Mouse (Mus musculus) heart, adult 2 months (tissue): ENCODE results near the gene Izumo1. TPM values are rescaled to one million over a fixed set of nuclear protein-coding genes. Genes with fewer than 3 reads are reported as not detected.

ENCODE experiments used
- DNase-seq, 2 experiments: peaks; one replicate each; pipeline ENCODE4 v3.0.0; 2021
- H3K27ac ChIP-seq: fragments of 200-600 bp; 2 replicates; pipeline ENCODE4 v1.8.1; 2022
- H3K27me3 ChIP-seq: fragments of 200-500 bp; 2 replicates; pipeline ENCODE4 v1.6.1; 2012; ENCODE audit warnings: mild to moderate bottlenecking, low read length, inconsistent platforms, mixed read lengths; ENCODE audit not compliant: control insufficient read depth, insufficient read depth
- H3K36me3 ChIP-seq: fragments of 200-500 bp; 2 replicates; pipeline ENCODE4 v1.6.1; 2012; ENCODE audit warnings: low read length, inconsistent platforms; ENCODE audit not compliant: control insufficient read depth, insufficient read depth
- H3K4me1 ChIP-seq: fragments of 200-500 bp; 2 replicates; pipeline ENCODE4 v1.6.1; 2011; ENCODE audit warnings: low read length; ENCODE audit not compliant: control insufficient read depth, insufficient read depth
- H3K4me3 ChIP-seq: fragments of 200-600 bp; 2 replicates; pipeline ENCODE4 v1.8.1; 2022
- H3K79me2 ChIP-seq: fragments of 200-500 bp; replicated peaks from 2 replicates; pipeline ENCODE4 v1.6.1; 2012; ENCODE audit warnings: mild to moderate bottlenecking, inconsistent platforms, low read length, moderate library complexity, mixed read lengths; ENCODE audit not compliant: control insufficient read depth, insufficient read depth
- H3K9ac ChIP-seq: fragments of 200-500 bp; 2 replicates; pipeline ENCODE4 v1.6.1; 2012; ENCODE audit warnings: low read depth, mild to moderate bottlenecking, control low read depth, inconsistent platforms, low read length, mixed read lengths
- CTCF ChIP-seq: fragments of 200-600 bp; IDR thresholded peaks from 2 replicates; pipeline ENCODE4 v1.8.1; 2022; ENCODE audit warnings: antibody characterized with exemption, mild to moderate bottlenecking, moderate library complexity
- EP300 ChIP-seq: fragments of 200-500 bp; IDR thresholded peaks from 2 replicates; pipeline ENCODE4 v1.6.1; 2011; ENCODE audit warnings: low read depth, low read length, control low read depth; ENCODE audit not compliant: insufficient read depth
- POLR2A ChIP-seq: fragments of 200-500 bp; IDR thresholded peaks from 2 replicates; pipeline ENCODE4 v1.6.1; 2011; ENCODE audit warnings: mild to moderate bottlenecking, low read depth, low read length, control low read depth; ENCODE audit not compliant: insufficient read depth
- WGBS: fragments of 180-500 bp; shearing (Covaris S2); methylation state at CpG from one replicate; pipeline ENCODE4 v1.1.7; 2018; 5-methylcytosine and 5-hydroxymethylcytosine counted together
- intact Hi-C: fragments of 180-260 bp; cut with DNase I; formaldehyde crosslinking; loops from one replicate; pipeline ENCODE4 v1.15.1; 2025
- long read RNA-seq: library from polyadenylated mRNA; stranded (forward); transcript quantifications from one replicate; pipeline ENCODE4 v2.0.0, GENCODE M21; 2021
- polyA plus RNA-seq: library from polyadenylated mRNA; depleted of rRNA; stranded (reverse); fragments of >200 nt; gene quantifications from 2 replicates; pipeline ENCODE4 v1.2.3, GENCODE M21; 2012; rRNA removed
- total RNA-seq, 2 experiments: library from RNA; stranded (reverse); gene quantifications; 2 replicates each; pipeline ENCODE4 v1.2.3; 2021

Gene Izumo1
- total RNA-seq, result under 1 TPM; 0.26 to 0.27 TPM
- polyA plus RNA-seq, result 0.29 and 0.70 TPM in 2 replicates
- long read RNA-seq, result 0 reads

DNA sequence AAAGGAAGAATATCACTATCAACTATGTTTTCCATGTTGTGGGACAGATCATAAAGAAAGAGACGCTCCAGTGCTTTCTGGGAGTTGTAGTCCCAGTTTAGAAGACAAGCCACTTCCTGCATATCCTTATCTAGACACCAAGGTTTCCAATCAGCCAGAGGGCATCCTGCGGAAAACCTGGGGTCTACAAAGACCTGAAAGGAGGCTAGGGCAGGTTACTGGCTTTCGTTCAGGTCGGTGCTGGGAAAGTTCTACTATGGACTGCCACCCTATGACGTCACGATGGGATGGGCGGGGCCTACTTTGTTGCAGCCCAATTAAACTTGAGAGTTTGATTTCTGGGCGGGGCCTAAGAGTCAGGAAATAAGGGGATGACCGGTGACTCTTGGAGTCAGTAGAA lies at the start of gene Izumo1:
TSS of gene Izumo1 (plus strand) at position 369 of the 400 bp plus-strand sequence.
- no peaks in the 10 kb centered on the region for H3K27me3 ChIP-seq
- H3K4me1 ChIP-seq, result no peaks in the 10 kb centered on the region; the same call in 1 of the 2 replicates
- TF ChIP-seq CTCF, result no peak
- TF ChIP-seq EP300, result no peak
- TF ChIP-seq POLR2A, result no peak
- H3K27ac ChIP-seq, result no peak within 1 kb of the TSS
- no peaks in the 10 kb centered on the region for H3K36me3 ChIP-seq
- intact Hi-C loops, result no loop called here
- no peaks in the 10 kb centered on the region for H3K79me2 ChIP-seq
- no peak within 1 kb of the TSS for H3K9ac ChIP-seq
- WGBS, result 25% methylated on average over 9 of the region's 9 CpGs
- DNase-seq, result peak; percentile 46 to 56
- no peak within 1 kb of the TSS for H3K4me3 ChIP-seq

DNA sequence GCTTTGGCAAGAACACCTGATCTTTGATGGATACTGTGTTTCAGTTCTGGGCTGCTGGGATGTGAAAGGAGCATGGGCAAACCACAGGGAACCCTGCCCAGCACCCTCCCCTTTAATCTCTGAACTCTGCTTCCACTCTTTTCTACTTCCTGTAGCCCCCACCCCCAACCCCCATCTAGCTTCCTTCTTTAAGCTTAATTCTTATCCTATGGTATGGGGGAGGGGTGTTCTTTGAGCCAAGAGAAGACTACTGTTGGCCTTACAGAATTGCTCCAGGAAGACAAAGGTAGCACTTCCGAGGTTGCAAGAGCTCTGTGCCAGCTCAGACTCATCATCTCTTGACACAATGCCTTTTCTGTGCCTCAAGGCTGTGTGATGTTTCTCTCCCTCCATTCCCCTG lies 49.6 kb upstream of the Izumo1 start:
- Histone ChIP-seq H3K4me1 (peaks cover 6% of the 10 kb centered on the region), H3K9ac (no peak overlapping the region), H3K4me3 (no peak overlapping the region), H3K36me3 (no peaks in the 10 kb centered on the region), H3K27me3 (no peaks in the 10 kb centered on the region), H3K79me2 (no peaks in the 10 kb centered on the region), H3K27ac (no peak overlapping the region; the same call in 1 of the 2 replicates)
- TF ChIP-seq CTCF, result no peak
- intact Hi-C loops, result loop anchor here (2.0 kb wide), 1 partner anchor 17 kb away; no protein-coding TSS in a partner anchor
- no peak for DNase-seq
- WGBS, result 20% methylated on average over 1 of the region's 1 CpGs

DNA sequence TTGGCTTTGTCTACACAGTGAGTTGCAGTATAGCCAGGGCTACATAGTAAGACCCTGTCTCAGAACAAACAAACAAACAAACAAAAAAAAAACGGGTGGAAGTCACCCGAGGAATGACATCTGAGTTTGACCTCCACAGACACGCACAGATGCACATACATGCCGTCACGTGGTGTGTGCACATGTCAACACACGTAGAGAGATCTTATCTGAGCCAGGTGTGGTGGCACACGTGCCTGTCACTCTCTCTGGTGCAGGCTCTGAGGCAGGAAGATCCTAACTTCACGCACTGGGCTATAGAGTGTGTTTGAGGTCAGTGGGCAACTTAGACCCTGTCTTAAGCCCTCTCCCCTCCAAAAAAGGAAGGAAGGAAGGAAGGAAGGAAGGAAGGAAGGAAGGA lies 47.7 kb upstream of the Izumo1 start:
- WGBS, result 75% methylated on average over 8 of the region's 8 CpGs
- no peak overlapping the region for H3K9ac ChIP-seq
- no peaks in the 10 kb centered on the region for H3K27me3 ChIP-seq
- H3K36me3 ChIP-seq, result no peaks in the 10 kb centered on the region
- H3K79me2 ChIP-seq, result no peaks in the 10 kb centered on the region
- intact Hi-C loops, result no loop called here
- DNase-seq, result no peak
- H3K4me1 ChIP-seq, result peaks cover 4% of the 10 kb centered on the region
- H3K4me3 ChIP-seq, result no peak overlapping the region
- TF ChIP-seq EP300 (no peak), CTCF (no peak), POLR2A (no peak)
- H3K27ac ChIP-seq, result no peak overlapping the region; the same call in 1 of the 2 replicates

DNA sequence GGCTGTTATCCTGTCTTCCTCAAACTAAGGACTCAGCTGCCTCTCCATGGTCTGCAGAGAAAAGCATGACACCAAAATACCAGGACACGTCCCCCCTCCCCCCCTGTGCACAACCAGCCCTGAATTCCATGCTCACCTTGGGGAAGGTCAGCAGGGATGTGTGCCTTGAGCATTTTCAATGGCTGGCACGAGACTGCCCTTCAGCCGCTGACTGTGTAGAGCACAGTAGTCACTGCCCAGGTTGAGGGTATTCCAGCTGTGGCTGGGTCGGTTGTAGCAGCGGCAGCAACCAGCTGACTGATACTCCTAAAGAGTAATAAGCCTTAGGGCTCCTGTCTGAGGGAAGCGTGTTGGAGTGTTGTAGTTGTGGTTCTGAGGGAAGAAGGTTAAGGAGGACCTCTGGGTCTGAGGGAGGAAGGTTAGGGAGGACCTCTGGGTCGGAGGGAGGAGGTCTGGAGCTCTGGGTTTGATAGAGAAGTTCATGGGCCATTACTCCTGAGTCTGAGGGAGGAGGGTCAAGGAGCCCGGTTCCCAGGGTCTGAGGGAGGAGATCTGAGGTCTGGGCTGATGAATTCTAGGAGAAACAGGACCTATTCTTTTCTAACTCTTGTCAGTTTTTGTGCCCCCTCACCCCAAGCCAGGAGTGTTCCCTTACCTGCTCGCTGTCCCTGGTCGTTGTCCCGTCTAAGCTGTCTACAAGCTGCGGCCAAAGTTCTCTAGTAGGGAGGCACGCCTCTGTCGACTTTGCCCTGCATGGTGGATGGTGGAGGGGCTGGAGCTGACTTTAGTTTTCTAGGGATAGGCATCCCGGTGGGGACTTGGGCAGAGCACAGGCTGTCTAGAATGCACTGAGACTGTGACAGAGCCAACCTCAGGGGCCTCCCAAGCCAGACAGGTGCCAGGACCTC lies 46.9 kb upstream of the Izumo1 start:
- no peaks in the 10 kb centered on the region for H3K36me3 ChIP-seq
- peaks cover 4% of the 10 kb centered on the region for H3K4me1 ChIP-seq
- H3K27me3 ChIP-seq, result no peaks in the 10 kb centered on the region
- intact Hi-C loops, result no loop called here
- DNase-seq, result no peak
- H3K4me3 ChIP-seq, result no peak overlapping the region
- no peak overlapping the region for H3K9ac ChIP-seq
- no peak overlapping the region; the same call in 1 of the 2 replicates for H3K27ac ChIP-seq
- TF ChIP-seq POLR2A (no peak), EP300 (no peak), CTCF (no peak)
- 81% methylated on average over 15 of the region's 15 CpGs for WGBS
- no peaks in the 10 kb centered on the region for H3K79me2 ChIP-seq

DNA sequence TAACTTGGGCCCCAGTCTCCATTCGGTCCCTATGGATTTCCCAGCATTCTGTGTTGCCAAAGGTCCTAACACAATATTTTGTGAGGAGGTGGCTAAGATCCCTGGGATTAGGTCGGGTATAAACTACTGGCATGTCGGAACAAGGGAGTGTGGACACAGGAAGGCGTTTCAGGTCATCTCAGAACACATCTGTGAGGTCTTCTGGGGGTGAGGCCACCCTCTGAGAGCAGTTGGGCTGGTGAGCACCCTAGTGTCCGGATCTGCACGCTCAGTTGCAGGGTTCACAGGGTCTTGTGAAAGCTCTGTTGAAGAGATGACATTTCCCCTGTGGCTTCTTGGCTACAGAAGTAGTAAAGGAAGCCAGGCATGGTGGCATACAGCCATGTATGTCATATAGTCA lies 35.7 kb upstream of the Izumo1 start:
- Histone ChIP-seq H3K27ac (no peak overlapping the region), H3K79me2 (no peaks in the 10 kb centered on the region), H3K27me3 (no peaks in the 10 kb centered on the region), H3K4me1 (no peaks in the 10 kb centered on the region; the same call in 1 of the 2 replicates), H3K9ac (no peak overlapping the region), H3K4me3 (no peak overlapping the region), H3K36me3 (no peaks in the 10 kb centered on the region)
- no peak for DNase-seq
- intact Hi-C loops, result no loop called here
- 94% methylated on average over 6 of the region's 6 CpGs for WGBS
- TF ChIP-seq EP300 (no peak), CTCF (no peak), POLR2A (no peak)
